Mouse (Mus musculus) kidney, adult 11 months (tissue): Measurements from ENCODE around the gene Vmn1r69.

ENCODE experiments used
- DNase-seq: peaks from one replicate; pipeline ENCODE4 v3.0.0; 2022

Gene Vmn1r69

GRCm38 (mm10) chr7:10613559-10613958 is at the start of gene Vmn1r69:
TSS of gene Vmn1r69 (minus strand) at chr7:10613659.
- no peak for DNase-seq

- no peak for DNase-seq
Observed at GRCm38 (mm10) chr7:10631232-10631631, 17.8 kb upstream of the Vmn1r69 start, which contains the start of gene Vmn1r70. TSS of gene Vmn1r70 (plus strand) at chr7:10631532.

DNA sequence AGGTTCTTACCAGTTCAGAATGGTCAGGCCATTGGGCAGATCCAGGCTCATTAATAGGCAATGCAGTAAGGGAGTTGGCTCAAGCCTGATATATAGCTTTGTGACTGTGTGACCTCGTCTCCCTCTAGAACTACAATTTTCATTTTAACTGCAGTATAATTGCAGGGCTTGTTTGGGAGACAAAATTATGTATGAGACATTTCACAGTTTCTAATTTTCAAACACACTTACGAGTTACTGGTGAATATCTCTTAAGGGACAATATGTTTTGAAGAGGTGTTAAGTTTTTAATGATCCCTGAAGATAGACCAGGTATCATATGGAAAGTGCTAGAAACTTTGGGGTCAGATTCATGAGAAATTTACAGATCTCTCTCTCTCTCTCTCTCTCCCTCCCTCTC is 55.1 kb downstream of the Vmn1r69 start, which contains the start of gene Vmn1r68:
TSS of gene Vmn1r68 (minus strand) at position 101 of the 400 bp plus-strand sequence.
- no peak for DNase-seq
